Mouse (Mus musculus): ENCODE measurements around the gene Zdhhc5.

DNA sequence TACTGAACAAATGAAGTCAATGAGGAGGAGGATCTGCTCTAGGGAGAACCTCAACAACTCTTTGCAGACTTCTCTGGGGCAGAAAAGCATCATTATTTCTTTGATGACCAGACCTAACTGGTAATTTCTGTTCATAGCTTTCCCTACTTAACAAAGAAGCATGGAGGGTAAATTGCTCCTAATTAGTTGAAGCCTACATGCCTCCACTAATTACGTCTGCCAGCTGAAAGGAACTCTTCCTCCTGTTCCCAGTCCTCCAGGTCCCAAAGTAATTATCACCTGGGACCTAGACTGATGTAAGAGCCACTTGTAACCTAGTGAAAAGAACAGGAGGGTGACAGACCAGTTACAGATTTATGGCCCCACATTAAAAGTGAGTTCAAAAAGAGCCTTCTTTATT, 7.5 kb downstream of the Zdhhc5 start:
- no peak for TF ChIP-seq ZC3H11A (IDR thresholded peaks at IDR 0.05; ENCODE audit: borderline replicate concordance, low read depth, low read length)
- TF ChIP-seq CHD2 (IDR thresholded peaks at IDR 0.05; ENCODE audit: low read depth, low read length): no peak
- no peak for TF ChIP-seq MAFK (IDR thresholded peaks at IDR 0.05; ENCODE audit: insufficient read depth, low read depth, low read length)
